Mouse (Mus musculus) CD8-positive naive resting alpha-beta T cell, adult 2 months (primary cell): Measurements from ENCODE around the gene Fbxo41.

Experiments used
- DNase-seq, 2 experiments: peaks; one replicate each; pipeline ENCODE4 v3.0.0; 2022; ENCODE audit warnings: low read depth in 2 of 2, low spot score in 2 of 2

The Fbxo41 gene

DNA sequence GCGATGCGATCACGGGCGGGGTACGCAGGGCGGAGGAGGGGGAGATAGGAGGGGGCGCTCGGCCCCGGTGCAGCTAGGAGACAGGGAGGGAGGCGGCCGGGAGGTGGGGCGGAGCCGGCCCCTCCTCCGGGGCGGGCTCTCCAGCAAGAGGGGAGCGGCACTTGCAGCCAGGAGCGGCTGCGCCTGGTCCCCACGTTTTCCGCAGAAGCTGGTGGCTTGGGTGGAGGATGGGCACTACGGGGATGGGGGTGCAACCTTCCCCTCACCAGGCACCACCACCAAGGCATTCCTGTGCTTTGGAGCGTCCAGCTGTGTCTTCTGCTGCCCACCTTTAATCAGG, at the start of gene Fbxo41:
Gene Fbxo41, minus strand, starts transcription at position 84 of the 340 bp plus-strand sequence.
- DNase-seq: no peak

DNA sequence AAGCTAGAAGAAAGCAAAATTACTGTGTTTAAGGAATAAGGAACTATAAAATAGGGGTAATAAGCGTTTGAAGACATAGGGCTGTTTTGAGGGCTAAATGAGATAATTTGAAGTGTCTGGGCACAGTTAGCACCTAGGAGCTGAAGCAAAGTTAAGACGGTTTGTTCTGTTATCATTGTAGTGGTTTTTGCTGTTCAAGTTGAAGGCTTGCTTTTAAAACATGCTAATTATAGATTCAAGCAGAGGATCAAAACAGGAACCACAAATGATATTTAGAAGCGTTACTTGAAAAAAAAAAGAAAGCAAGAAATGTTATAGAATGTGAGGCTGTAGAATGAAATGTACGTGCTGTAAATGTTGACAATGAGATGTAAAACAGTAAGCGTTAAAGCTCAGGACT, 44.8 kb upstream of the Fbxo41 start:
- DNase-seq: no peak

GRCm38 (mm10) chr6:85544251-85544881, 41.6 kb upstream of the Fbxo41 start:
- no peak for DNase-seq

DNA sequence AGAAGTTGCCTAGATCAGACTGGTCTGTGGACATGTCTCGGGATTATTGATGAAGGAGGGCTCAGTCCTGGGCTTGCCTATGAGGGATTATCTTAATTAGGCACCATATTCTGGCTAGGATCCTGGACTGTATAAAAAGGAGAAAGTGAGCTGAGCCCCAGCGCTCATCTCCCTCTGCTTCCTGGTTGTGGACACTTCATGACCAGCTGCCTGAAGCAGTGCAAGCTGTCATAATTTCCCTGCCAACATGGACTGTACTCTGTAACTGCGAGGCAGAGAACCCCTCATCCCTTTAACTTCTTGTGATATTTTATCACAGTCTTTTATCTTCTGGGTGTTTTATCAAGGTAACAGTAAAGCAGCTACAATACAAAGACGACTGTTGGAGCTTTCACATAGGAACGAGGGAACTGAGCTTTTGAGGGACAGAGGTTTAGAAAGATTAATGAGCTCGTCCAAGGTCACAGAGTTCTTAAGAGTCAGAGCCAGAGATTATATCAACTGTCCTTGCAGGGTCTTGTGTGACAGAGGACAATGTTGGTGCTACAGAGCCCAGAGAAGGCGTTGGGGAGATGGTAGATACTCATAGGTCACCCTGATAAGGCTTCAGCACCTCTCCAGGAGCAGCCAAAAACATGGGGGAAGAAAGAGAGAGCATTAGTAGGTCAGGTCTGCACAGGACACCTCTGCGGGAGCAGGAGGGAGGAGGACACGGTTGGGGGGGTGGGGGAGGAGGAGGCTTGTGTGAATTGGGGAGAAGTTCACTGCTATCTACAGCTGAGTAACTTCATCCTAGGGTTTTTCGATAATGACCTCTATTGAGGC, 40.8 kb upstream of the Fbxo41 start:
- DNase-seq: no peak

- no peak for DNase-seq
Measured at GRCm38 (mm10) chr6:85522825-85523224, 20.0 kb upstream of the Fbxo41 start.

- DNase-seq: no peak
Measured at GRCm38 (mm10) chr6:85522026-85522425, 19.2 kb upstream of the Fbxo41 start.

GRCm38 (mm10) chr6:85518091-85518693, 15.4 kb upstream of the Fbxo41 start:
- no peak for DNase-seq

- DNase-seq: no peak
Measured at GRCm38 (mm10) chr6:85515941-85516340, 13.1 kb upstream of the Fbxo41 start.

- no peak for DNase-seq
Measured at GRCm38 (mm10) chr6:85513531-85513910, 10.7 kb upstream of the Fbxo41 start, which contains the start of gene Egr4. Gene Egr4 (minus strand): TSS chr6:85513589.

- no peak for DNase-seq
Measured at GRCm38 (mm10) chr6:85512577-85513530, 10.1 kb upstream of the Fbxo41 start.

DNA sequence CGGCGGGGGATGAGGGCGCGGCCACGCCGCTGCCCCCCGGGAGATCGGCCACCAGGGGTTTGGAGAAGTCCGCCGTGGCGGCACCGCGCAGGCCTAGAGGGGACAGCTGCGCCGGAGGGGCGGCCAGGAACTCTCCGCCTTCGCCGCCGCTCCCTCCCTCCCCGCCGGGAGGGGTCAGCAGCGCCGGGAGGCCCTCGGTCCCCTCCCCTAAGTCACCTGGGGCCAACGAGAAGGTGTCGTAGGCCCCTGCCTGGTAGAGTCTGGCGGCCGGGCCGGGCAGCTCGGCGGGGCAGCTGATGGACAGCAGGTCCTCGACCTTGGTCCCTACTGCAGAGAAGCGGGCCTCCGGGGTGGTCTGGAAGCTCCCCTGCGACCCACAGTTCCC, 9.3 kb upstream of the Fbxo41 start:
- no peak for DNase-seq

GRCm38 (mm10) chr6:85511286-85512055, 8.7 kb upstream of the Fbxo41 start:
- no peak for DNase-seq

DNA sequence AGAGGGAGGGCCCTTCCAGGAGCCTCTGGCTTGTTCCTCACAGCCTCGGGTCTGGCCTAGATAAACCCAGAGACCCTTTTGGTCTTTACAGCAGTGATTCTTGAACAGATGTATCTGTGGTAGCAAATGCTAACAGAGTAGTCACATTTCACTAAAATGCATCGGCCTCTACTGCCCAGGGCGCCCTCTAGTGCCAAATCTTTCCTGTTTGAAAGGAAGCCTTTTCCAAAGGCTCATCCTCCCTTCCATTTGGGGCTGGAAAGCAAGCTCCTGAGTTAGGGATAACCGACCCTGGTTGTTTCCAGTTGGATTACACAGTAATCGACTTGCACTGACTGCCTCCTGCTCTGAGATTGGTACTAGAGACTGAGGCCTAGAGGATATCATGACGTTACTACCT, 7.7 kb upstream of the Fbxo41 start:
- DNase-seq: no peak

DNA sequence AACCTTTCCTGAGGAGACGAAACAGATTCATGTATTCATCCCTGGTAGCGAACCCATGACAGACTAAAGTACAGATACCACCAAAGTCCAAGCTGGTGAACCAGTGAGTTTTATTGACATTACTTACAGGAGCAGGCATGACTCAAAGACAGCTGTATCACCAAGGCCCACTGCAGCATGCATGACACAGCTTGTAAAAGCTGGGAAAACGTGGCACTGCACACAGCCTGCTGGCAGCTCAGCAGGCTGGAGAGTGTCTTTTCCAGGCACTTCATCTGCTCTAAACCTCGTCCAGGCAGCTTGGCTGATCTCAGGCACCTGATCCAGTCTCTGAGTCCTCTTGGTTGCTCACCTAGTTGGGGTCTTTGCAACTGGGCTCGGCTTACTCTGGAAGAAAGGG, 5.8 kb upstream of the Fbxo41 start:
- no peak for DNase-seq

GRCm38 (mm10) chr6:85504908-85505307, 2.1 kb upstream of the Fbxo41 start:
- DNase-seq: no peak

DNA sequence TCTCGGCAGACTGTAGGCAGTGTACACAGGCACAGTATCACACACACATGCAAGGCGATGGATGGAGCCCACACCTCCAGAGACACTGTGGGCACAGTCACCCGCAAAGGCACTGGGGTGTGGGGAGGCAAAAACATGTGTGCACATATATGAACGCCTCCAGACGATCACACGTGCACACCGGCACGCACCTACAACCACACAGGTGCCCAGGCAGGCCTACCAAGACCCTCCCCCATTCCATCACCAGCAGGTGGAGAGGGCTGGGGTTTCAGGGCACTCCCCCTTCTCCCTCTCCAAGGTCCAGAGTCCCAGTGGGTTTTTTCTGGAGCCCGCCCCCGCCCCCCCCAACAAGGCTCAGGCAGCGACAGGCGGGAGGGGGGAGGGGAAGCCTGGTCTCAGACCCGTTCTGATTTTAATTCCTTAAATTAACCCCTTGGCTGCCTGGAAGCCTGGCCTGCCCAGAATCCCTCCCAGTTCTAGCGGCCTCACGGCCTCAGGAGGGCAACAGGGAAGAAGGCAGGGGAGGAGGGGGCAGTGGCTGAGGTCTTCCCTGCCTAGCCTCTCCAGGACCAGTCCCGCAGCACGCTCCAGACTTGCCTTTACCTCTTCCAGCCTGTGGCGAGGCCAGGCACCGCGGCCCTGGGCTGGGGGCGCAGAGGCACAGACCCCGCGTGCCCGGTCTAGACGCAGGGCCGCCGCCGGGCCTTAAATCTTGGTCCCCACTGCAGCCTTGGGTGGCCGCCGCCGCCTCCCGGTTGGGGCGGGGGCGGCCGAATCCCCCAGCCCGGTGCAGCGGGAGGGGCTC, 487 bp downstream of the Fbxo41 start:
- no peak for DNase-seq

GRCm38 (mm10) chr6:85501571-85502102, 1.2 kb downstream of the Fbxo41 start:
- no peak for DNase-seq

GRCm38 (mm10) chr6:85500416-85500815, 2.4 kb downstream of the Fbxo41 start:
- no peak for DNase-seq

DNA sequence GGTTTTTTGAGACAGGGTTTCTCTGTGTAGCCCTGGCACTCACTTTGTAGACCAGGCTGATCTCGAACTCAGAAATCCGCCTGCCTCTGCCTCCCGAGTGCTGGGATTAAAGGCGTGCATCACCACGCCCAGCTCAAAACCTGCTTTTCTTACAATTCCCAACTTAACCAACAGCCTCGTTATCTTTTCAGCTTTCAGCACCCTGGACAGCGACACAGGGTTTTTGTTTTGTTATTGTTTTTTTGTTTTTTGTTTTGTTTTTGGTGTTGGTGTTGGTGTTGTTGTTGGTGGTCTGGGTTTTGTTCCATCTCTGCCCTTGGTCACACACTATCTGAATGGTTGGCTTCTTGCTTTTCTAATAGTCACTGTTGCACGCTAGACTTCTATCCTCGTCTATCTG, 4.6 kb downstream of the Fbxo41 start:
- DNase-seq: no peak
